Mouse (Mus musculus) 416B (cell line): ENCODE data around the gene Plin3.
"Not testable (repeated sequence)": the region's sequence is repeated elsewhere in the genome, so short reads cannot be mapped to it uniquely, and the experiment has no call there.

Experiments used
- DNase-seq: peaks from one replicate; pipeline ENCODE4 v3.0.0; 2011; ENCODE audit warnings: low read depth

Gene Plin3

GRCm38 (mm10) chr17:56275842-56276480, 16.7 kb downstream of the Plin3 start:
- peak; percentile 46 for DNase-seq

GRCm38 (mm10) chr17:56273986-56274385, 18.7 kb downstream of the Plin3 start:
- no peak for DNase-seq

GRCm38 (mm10) chr17:56273482-56273881, 19.2 kb downstream of the Plin3 start:
- no peak for DNase-seq

GRCm38 (mm10) chr17:56272644-56273043, 20.0 kb downstream of the Plin3 start:
- no peak for DNase-seq

GRCm38 (mm10) chr17:56271609-56272253, 20.9 kb downstream of the Plin3 start:
- DNase-seq = no peak

GRCm38 (mm10) chr17:56269741-56270140, 22.9 kb downstream of the Plin3 start:
- DNase-seq = no peak

GRCm38 (mm10) chr17:56269153-56269630, 23.5 kb downstream of the Plin3 start:
- DNase-seq = peak; percentile 95

GRCm38 (mm10) chr17:56266271-56266670, 26.4 kb downstream of the Plin3 start:
- peak; percentile 85 for DNase-seq

GRCm38 (mm10) chr17:56265869-56266268, 26.8 kb downstream of the Plin3 start:
- DNase-seq = peak; percentile 88

- no peak for DNase-seq
Observed at GRCm38 (mm10) chr17:56265011-56265410, 27.7 kb downstream of the Plin3 start.

- DNase-seq = peak; percentile 82
Observed at GRCm38 (mm10) chr17:56264020-56264419, 28.7 kb downstream of the Plin3 start.

GRCm38 (mm10) chr17:56262645-56263094, 30.0 kb downstream of the Plin3 start:
- no peak for DNase-seq

GRCm38 (mm10) chr17:56261166-56261565, 31.5 kb downstream of the Plin3 start:
- DNase-seq = no peak

- no peak for DNase-seq
Observed at GRCm38 (mm10) chr17:56259301-56260037, 33.2 kb downstream of the Plin3 start.

GRCm38 (mm10) chr17:56258812-56259211, 33.9 kb downstream of the Plin3 start:
- not testable (repeated sequence) for DNase-seq

- DNase-seq = not testable (repeated sequence)
Observed at GRCm38 (mm10) chr17:56258269-56258668, 34.4 kb downstream of the Plin3 start.

GRCm38 (mm10) chr17:56257181-56257894, 35.3 kb downstream of the Plin3 start:
- peak; percentile 35 for DNase-seq

GRCm38 (mm10) chr17:56256239-56256881, 36.3 kb downstream of the Plin3 start, which contains the start of gene Fem1a:
Fem1a (plus strand) TSS chr17:56256810.
- peak; percentile 99 for DNase-seq

GRCm38 (mm10) chr17:56255863-56256238, 36.8 kb downstream of the Plin3 start:
- DNase-seq = peak; percentile 100

GRCm38 (mm10) chr17:56255429-56255828, 37.2 kb downstream of the Plin3 start:
- peak; percentile 89 for DNase-seq

- DNase-seq = no peak
Observed at GRCm38 (mm10) chr17:56254695-56255094, 38.0 kb downstream of the Plin3 start.
